Mouse (Mus musculus) embryonic fibroblast, embryonic 13.5 days (primary cell): ENCODE measurements at regions not wholly inside any gene's neighbourhood (a gene's known extent, or its start where the extent isn't known, plus 50 kb on each side); places are given as distances from the start of the nearest gene placed in this dataset.

Experiments
- H3K27ac ChIP-seq: 2 replicates; pipeline ENCODE4 v1.5.1; 2012; ENCODE audit warnings: low read length, control low read depth, inconsistent platforms; ENCODE audit not compliant: insufficient read depth
- H3K4me1 ChIP-seq: 2 replicates; pipeline ENCODE4 v1.6.1; 2011; ENCODE audit warnings: low read length; ENCODE audit not compliant: control insufficient read depth, insufficient read depth
- H3K4me3 ChIP-seq: 2 replicates; pipeline ENCODE4 v1.5.1; 2011; ENCODE audit warnings: mild to moderate bottlenecking, control low read depth, low read length; ENCODE audit not compliant: insufficient read depth
- CTCF ChIP-seq: IDR thresholded peaks from 2 replicates; pipeline ENCODE4 v1.5.1; 2011; ENCODE audit warnings: mild to moderate bottlenecking, control low read depth, low read length, moderate library complexity, borderline replicate concordance; ENCODE audit not compliant: insufficient read depth
- POLR2A ChIP-seq: IDR thresholded peaks from 2 replicates; pipeline ENCODE4 v1.6.1; 2011; ENCODE audit warnings: low read depth, mild to moderate bottlenecking, control low read depth, low read length, moderate library complexity

- Histone ChIP-seq H3K4me1 (no peaks in the 10 kb centered on the region), H3K4me3 (no peak overlapping the region), H3K27ac (no peak overlapping the region)
- no peak for TF ChIP-seq CTCF
- no peak for TF ChIP-seq POLR2A
Observed at GRCm38 (mm10) chr13:80611937-80612336, 271.2 kb upstream of the Arrdc3 start.

DNA sequence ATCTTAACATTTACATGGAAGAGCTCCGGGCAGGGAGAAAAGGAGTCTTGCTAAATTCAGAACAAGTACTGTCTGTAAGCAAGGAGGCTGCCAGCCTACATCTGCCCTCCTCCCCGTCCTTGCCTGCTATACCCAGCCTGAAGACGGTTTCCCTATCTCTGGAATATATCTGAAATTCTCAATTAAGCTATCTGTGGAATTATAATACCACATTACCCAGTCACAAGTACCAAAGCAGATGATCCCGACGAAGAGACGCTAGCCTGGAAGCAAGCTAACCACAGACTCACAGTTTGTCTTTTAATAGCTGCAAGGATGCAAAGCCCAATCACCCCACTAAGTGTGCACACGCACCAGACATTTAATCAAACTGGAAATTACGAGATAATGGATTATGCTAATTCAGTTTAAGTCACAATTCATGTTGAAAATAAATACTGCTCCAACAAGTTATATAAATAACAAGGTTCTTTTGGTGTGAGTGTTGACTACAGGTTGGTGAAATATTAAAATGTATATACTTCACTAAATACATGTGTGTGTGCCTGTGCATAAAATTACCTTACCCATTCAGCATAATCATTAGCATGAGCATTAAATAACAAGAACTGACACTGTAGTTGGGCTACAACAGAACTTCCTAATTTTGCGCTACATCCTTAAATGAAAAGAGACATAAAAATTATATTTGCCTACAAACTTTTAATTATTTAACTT is 269.9 kb upstream of the Arrdc3 start:
- Histone ChIP-seq H3K4me3 (no peak overlapping the region), H3K4me1 (no peaks in the 10 kb centered on the region), H3K27ac (no peak overlapping the region)
- TF ChIP-seq POLR2A, result no peak

- H3K4me3 ChIP-seq, result no peak overlapping the region
- no peak for TF ChIP-seq POLR2A
- no peak for TF ChIP-seq CTCF
Observed at GRCm38 (mm10) chr13:80613884-80614247, 269.3 kb upstream of the Arrdc3 start.

DNA sequence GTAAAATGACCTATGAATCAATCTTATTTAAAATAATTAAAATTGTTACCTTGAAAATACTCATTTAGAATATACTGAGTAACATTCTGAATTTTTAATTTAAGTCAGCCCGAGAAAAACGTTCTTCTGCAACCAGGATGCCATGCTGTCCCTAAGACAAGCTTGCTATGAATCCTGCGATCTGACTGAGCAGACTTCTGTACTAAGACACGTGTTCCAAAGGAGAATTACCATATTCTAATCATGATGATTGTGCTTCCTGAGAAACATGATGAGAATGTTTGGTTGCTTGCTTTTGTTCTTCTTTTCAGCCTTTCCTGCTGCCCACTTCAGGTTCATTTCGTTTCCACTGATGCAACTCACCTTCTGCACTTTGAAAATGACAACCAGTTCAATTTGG is 268.2 kb upstream of the Arrdc3 start:
- Histone ChIP-seq H3K4me3 (no peak overlapping the region), H3K27ac (no peak overlapping the region), H3K4me1 (no peaks in the 10 kb centered on the region)
- no peak for TF ChIP-seq POLR2A
- TF ChIP-seq CTCF, result no peak

More at GRCm38 (mm10) chr13:80613884-80614247, 269.3 kb upstream of the Arrdc3 start:
- Histone ChIP-seq H3K27ac (no peak overlapping the region), H3K4me1 (no peaks in the 10 kb centered on the region)

GRCm38 (mm10) chr13:80623005-80623404 is 260.2 kb upstream of the Arrdc3 start:
- no peak for TF ChIP-seq POLR2A
- TF ChIP-seq CTCF, result no peak
- no peak overlapping the region for H3K27ac ChIP-seq
- H3K4me3 ChIP-seq, result no peak overlapping the region
- H3K4me1 ChIP-seq, result no peaks in the 10 kb centered on the region

DNA sequence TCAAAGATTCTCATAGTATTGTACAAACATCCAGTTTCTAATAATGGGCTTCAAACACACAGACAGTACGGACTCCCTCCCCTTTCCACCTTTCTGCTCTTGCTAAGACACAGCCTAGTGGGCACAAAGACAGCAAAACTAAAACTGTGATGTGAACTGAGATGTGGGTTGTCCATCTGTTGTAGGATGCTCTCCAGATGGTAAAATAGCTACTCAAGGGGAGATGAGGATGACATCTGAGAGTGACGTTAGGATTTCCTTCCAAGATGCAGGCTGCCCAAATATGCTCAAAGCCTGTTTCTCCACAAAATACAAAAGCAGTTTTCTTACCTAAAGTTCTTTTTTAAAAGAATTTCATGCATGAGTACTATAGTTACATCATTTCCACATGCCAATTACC is 241.8 kb upstream of the Arrdc3 start:
- no peaks in the 10 kb centered on the region for H3K4me1 ChIP-seq
- H3K4me3 ChIP-seq, result no peak overlapping the region
- H3K27ac ChIP-seq, result no peak overlapping the region
- TF ChIP-seq CTCF (no peak), POLR2A (no peak)

DNA sequence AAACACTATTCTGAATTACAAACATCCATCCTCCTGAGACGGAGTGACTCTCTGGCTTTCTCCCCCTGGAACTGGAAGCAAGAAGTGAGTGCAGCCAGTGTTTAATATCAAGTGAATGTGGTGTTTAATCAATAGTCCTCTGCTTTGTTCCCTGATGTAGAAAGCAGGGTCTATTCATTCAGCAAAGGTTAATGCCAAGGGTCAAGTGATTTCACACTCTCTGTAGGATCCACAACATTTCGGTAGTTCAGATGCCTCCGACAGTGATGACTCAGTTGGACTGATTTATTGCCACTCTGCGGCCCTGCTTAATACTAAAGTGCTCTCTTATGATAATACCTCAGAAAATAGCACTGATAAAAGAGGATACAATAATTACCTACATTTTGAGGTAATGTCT is 235.6 kb upstream of the Arrdc3 start:
- TF ChIP-seq POLR2A (no peak), CTCF (no peak)

GRCm38 (mm10) chr13:80652967-80653539 is 230.1 kb upstream of the Arrdc3 start:
- no peak overlapping the region for H3K4me3 ChIP-seq
- H3K27ac ChIP-seq, result no peak overlapping the region
- no peak for TF ChIP-seq POLR2A
- no peak for TF ChIP-seq CTCF
- no peaks in the 10 kb centered on the region for H3K4me1 ChIP-seq

More for the DNA sequence above, 235.6 kb upstream of the Arrdc3 start:
- H3K4me3 ChIP-seq, result no peak overlapping the region
- no peak overlapping the region; the same call in 1 of the 2 replicates for H3K27ac ChIP-seq
- peaks cover 3% of the 10 kb centered on the region; the same call in 1 of the 2 replicates for H3K4me1 ChIP-seq

GRCm38 (mm10) chr13:80666186-80666713 is 216.9 kb upstream of the Arrdc3 start:
- TF ChIP-seq POLR2A, result no peak
- no peak for TF ChIP-seq CTCF
- no peak overlapping the region for H3K27ac ChIP-seq
- H3K4me1 ChIP-seq, result no peaks in the 10 kb centered on the region
- no peak overlapping the region for H3K4me3 ChIP-seq

GRCm38 (mm10) chr13:80689871-80690270 is 193.3 kb upstream of the Arrdc3 start:
- H3K4me3 ChIP-seq, result no peak overlapping the region
- TF ChIP-seq POLR2A, result no peak
- no peak for TF ChIP-seq CTCF
- no peak overlapping the region for H3K27ac ChIP-seq
- no peaks in the 10 kb centered on the region for H3K4me1 ChIP-seq
